Mouse (Mus musculus) heart, postnatal 0 days (tissue): ENCODE measurements around the gene Spata2l.

Experiments used
- CTCF ChIP-seq: IDR thresholded peaks from 2 replicates; pipeline ENCODE4 v1.5.1; 2016; ENCODE audit warnings: antibody characterized with exemption, control low read depth, low read depth
- EP300 ChIP-seq: IDR thresholded peaks from 2 replicates; pipeline ENCODE4 v1.6.1; 2016; ENCODE audit warnings: antibody characterized with exemption, low read depth

DNA sequence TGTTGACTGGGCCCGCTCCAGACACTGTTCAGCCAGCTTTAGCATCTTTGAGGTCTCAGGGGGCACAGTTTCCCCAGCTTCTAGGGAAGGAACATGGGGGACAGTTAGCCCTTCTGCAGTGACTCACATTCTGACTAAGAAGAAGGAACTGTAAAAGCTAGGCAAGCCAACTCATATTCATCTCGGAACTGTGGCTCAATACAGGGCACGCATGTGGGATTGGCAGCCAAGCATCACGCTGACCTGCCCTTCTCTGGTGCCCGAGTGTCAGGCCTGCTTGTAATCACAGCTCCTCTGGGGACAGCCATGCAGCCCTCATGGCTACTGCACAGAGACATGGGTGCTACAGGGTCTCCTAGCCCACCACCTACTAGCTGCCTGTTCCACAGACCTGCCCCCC, 14.9 kb upstream of the Spata2l start:
- TF ChIP-seq EP300 (no peak), CTCF (no peak)
